Mouse (Mus musculus) gastrocnemius, postnatal 25 days (tissue): ENCODE results near the gene Pcnx2. TPM values are rescaled to one million over a fixed set of nuclear protein-coding genes. Genes with fewer than 3 reads are reported as not detected.

Source experiments
- DNase-seq: peaks from one replicate; pipeline ENCODE4 v3.0.0; 2022
- total RNA-seq, 2 experiments: library from RNA; stranded (reverse); gene quantifications; 1 replicate in 1 of 2; 2 replicates in 1 of 2; pipeline ENCODE4 v1.2.3; 2021

Gene Pcnx2
- total RNA-seq, 2 experiments from 2014 or later, result 0.29 to 0.41 TPM

DNA sequence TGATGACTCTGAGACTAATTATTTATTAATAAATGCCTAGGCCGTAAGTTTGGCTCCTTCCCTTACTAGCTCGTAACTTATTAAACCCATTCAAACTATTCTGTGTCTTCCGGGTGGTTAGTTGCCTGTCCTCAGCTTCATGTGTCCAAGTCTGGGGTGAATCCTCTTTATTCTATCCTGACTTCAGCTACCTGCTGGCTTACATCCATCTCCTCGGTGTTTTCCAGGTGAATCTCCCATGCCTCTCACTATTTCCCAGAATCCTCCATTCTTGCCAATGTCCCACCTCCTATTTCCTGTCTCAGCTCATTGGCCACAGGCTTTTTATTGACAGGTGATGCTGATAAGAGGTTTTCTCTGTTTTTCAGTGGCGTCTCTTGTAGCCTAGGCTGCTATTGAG, 188.9 kb downstream of the Pcnx2 start:
- DNase-seq, result no peak

DNA sequence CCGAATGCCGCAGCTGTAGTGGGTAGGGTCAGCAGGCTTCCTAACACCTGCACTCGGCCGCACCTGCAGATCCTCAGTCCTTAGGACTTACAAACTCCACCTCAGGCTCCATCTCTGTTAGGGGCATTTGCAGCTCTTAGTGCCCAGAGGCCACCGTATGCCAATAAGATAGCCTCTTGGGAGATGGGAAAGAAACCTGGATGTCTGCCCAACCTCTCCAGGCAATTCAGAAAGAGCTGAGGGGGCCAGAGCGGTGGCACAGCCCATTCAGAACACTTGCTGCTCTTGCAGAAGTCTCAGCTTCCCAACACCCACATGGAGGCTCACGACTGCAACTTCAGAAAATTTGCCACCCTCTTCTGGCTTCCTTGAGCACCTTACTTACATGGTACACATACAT, 192.3 kb downstream of the Pcnx2 start:
- DNase-seq, result no peak

DNA sequence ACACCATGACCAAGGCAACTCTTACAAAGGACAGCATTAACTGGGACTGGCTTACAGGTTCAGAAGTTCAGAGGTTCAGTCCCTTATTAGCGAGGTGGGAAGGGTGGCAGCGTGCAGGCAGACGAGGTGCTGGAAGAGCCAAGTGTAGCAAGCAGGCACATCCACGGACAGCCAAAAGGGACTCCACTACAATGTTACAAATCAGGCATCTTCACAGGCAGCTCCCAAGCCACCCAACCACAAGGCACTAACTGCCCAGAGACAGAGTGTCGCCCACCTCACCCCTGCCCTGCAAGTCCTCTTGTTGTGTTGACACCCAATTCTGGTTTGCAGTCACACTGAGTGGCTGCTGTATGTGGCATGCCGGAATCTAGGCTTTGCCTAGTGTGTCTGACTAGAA, 193.7 kb downstream of the Pcnx2 start:
- DNase-seq, result no peak

- DNase-seq, result no peak
Measured at GRCm38 (mm10) chr8:125702868-125703473, 195.1 kb downstream of the Pcnx2 start.

Other genes with a start within 250 kb of the Pcnx2 start
- 1 to 10 TPM; 2.6 to 3.0 TPM for gene Map10, start 228.5 kb downstream of the Pcnx2 start, total RNA-seq
- gene Ntpcr, start 168.4 kb downstream of the Pcnx2 start, total RNA-seq, result 10 to 100 TPM; 12.4 to 12.9 TPM
- under 1 TPM; 0.05 to 0.08 TPM for gene Map3k21, start 12.1 kb upstream of the Pcnx2 start, total RNA-seq
- 1 to 10 TPM in 1 of 2 experiments, under 1 TPM in 1; 0.13 to 1.0 TPM for gene Kcnk1, start 96.9 kb upstream of the Pcnx2 start, total RNA-seq